Mouse (Mus musculus) midbrain, postnatal 0 days (tissue): ENCODE measurements around the gene A030003K21Rik. TPM values are rescaled to one million over a fixed set of nuclear protein-coding genes. Genes with fewer than 3 reads are reported as not detected.
"Not testable (repeated sequence)": the region's sequence is repeated elsewhere in the genome, so short reads cannot be mapped to it uniquely, and the experiment has no call there.

Experiments
- ATAC-seq: fragments of 200-750 bp; cut with Nextera tagmentation; 2 replicates; pipeline ENCODE4 v1.8.0; 2017; ENCODE audit warnings: moderate number of reproducible peaks, mild to moderate bottlenecking, moderate TSS enrichment, moderate library complexity; ENCODE audit not compliant: low FRiP score
- DNase-seq: peaks from one replicate; pipeline ENCODE4 v3.0.0-alpha.2; 2015; ENCODE audit warnings: low spot score
- H3K27ac ChIP-seq: fragments of 300-500 bp; sonication (generic); 2 replicates; pipeline ENCODE4 v1.5.1; 2014; ENCODE audit warnings: low read depth, mild to moderate bottlenecking, low read length, mixed read lengths
- H3K27me3 ChIP-seq: fragments of 300-500 bp; sonication (generic); 2 replicates; pipeline ENCODE4 v1.6.1; 2014; ENCODE audit warnings: low read length, control low read depth, mixed read lengths; ENCODE audit not compliant: insufficient read depth
- H3K36me3 ChIP-seq: fragments of 300-500 bp; sonication (generic); 2 replicates; pipeline ENCODE4 v1.6.1; 2014; ENCODE audit warnings: low read length, control low read depth, mixed read lengths; ENCODE audit not compliant: insufficient read depth
- H3K4me1 ChIP-seq: fragments of 300-500 bp; sonication (generic); 2 replicates; pipeline ENCODE4 v1.6.1; 2014; ENCODE audit warnings: mild to moderate bottlenecking, control low read depth, antibody characterized with exemption, low read length, mixed read lengths; ENCODE audit not compliant: insufficient read depth
- H3K4me2 ChIP-seq: fragments of 300-500 bp; sonication (generic); 2 replicates; pipeline ENCODE4 v1.6.1; 2014; ENCODE audit warnings: low read depth, mild to moderate bottlenecking, low read length, mixed read lengths; ENCODE audit not compliant: poor library complexity, severe bottlenecking
- H3K4me3 ChIP-seq: fragments of 300-500 bp; sonication (generic); 2 replicates; pipeline ENCODE4 v1.5.1; 2014; ENCODE audit warnings: low read depth, mild to moderate bottlenecking, low read length, moderate library complexity
- H3K9ac ChIP-seq: fragments of 300-500 bp; sonication (generic); replicated peaks from 2 replicates; pipeline ENCODE4 v1.6.1; 2014; ENCODE audit warnings: mild to moderate bottlenecking, low read length, moderate library complexity, mixed read lengths; ENCODE audit not compliant: poor library complexity, severe bottlenecking
- H3K9me3 ChIP-seq: fragments of 300-500 bp; sonication (generic); 2 replicates; pipeline ENCODE4 v1.6.1; 2016; ENCODE audit warnings: low read length, control low read depth
- CTCF ChIP-seq: IDR thresholded peaks from 2 replicates; pipeline ENCODE4 v1.5.1; 2016; ENCODE audit warnings: antibody characterized with exemption, mild to moderate bottlenecking
- WGBS: fragments of 180-500 bp; shearing (Covaris S2); extraction: QIAGEN DNeasy Blood & Tissue Kit; methylation state at CpG from one replicate; pipeline ENCODE4 v1.1.7; 2014; 5-methylcytosine and 5-hydroxymethylcytosine counted together
- polyA plus RNA-seq: library from polyadenylated mRNA; unstranded; fragments of >200 nt; fragmentation: Nextera tagmentation; extraction: Ambion mirVana; gene quantifications from 2 replicates; pipeline ENCODE4 v1.2.1, GENCODE M21; 2015
- total RNA-seq: library from RNA; depleted of rRNA; stranded (reverse); fragments of >200 nt; gene quantifications from 2 replicates; pipeline ENCODE4 v1.2.3, GENCODE M21; 2014

The A030003K21Rik gene
- total and polyA plus RNA-seq, 2 experiments from 2014 or later, result not detected

DNA sequence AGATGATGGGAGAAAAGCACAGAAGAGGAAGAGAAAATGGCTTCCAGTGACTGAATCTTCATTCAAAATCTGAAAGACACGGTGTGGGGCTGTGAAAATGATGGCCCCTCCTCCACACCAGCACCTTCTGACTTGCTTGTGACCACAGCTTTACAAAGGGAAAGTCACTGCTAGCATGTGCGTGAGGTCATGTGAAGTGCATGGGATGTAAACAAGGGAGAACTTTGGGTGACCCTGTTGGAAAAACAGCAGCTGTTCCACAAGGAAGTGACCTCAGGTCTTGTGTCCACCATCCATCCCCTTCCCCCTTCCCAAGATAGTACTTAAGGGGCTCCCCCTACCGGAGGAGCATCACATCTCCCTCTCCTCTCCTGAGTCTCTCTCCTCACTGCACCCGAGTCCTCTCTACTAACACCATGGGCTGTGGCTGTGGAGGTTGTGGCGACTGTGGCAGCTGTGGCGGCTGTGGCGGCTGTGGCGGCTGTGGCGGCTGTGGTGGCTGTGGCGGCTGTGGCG, 16.7 kb upstream of the A030003K21Rik start, which contains the start of gene Gm47955:
Gene Gm47955, plus strand, starts transcription at position 417 of the 516 bp plus-strand sequence.
- Histone ChIP-seq H3K36me3 (no peaks in the 10 kb centered on the region), H3K27me3 (no peaks in the 10 kb centered on the region), H3K9ac (no peak within 1 kb of the TSS), H3K4me3 (no peak within 1 kb of the TSS), H3K27ac (no peak within 1 kb of the TSS), H3K9me3 (no peaks in the 10 kb centered on the region), H3K4me1 (no peaks in the 10 kb centered on the region), H3K4me2 (no peak within 1 kb of the TSS)
- TF ChIP-seq CTCF, result no peak
- WGBS, result 94% methylated on average over 11 of the region's 11 CpGs
- ATAC-seq, result no peak
- no peak for DNase-seq

DNA sequence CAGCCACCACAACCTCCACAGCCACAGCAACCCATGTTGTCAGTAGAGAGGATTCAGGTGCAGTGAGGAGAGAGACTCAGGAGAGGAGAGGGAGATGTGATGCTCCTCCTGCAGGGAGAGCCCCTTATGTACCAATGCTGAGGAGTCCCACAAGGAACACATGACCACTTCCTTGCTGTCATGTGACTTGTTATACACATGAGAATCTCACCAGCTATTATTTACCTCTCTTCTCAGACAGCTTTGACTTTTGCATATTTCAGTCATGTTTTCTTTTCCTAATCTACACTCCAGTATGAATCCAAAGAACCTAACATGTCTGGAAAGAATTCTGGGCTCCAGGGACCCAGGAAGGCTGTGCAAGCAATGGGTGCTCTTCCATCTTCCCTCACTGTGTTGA, 12.7 kb upstream of the A030003K21Rik start, which contains the start of gene Gm7544:
Gene Gm7544, minus strand, starts transcription at position 101 of the 400 bp plus-strand sequence.
- not testable (repeated sequence) for H3K4me3 ChIP-seq, H3K27me3 ChIP-seq, H3K4me2 ChIP-seq, H3K36me3 ChIP-seq, H3K27ac ChIP-seq, ATAC-seq, DNase-seq, H3K9ac ChIP-seq, H3K4me1 ChIP-seq, H3K9me3 ChIP-seq

DNA sequence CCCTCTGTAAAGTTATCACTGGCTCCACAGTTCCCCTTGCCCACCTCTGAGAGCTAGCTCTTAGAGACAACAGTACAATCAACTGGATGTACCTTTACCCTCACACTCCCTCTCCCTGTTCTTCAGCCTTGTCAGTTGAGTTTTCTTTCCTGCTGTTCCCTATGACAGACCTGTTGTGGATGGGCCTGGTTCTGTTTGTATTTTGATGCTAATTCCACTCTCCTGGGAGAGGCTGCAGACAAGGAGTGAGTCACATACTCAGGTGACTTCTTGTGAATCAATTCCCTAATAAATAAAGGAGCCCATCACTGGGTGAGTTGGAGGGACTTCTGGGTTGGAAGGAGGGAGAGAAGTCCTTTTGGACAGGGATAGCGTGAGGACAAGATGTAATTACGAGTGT, 5.4 kb upstream of the A030003K21Rik start:
- no peak overlapping the region for H3K27ac ChIP-seq
- H3K9me3 ChIP-seq, result no peaks in the 10 kb centered on the region
- H3K4me2 ChIP-seq, result no peak overlapping the region
- H3K9ac ChIP-seq, result no peak overlapping the region
- ATAC-seq (no peak), DNase-seq (no peak)
- H3K4me1 ChIP-seq, result no peaks in the 10 kb centered on the region
- no peak for TF ChIP-seq CTCF
- H3K4me3 ChIP-seq, result no peak overlapping the region
- H3K27me3 ChIP-seq, result no peaks in the 10 kb centered on the region
- H3K36me3 ChIP-seq, result no peaks in the 10 kb centered on the region
- WGBS, result 91% methylated on average over 2 of the region's 2 CpGs

DNA sequence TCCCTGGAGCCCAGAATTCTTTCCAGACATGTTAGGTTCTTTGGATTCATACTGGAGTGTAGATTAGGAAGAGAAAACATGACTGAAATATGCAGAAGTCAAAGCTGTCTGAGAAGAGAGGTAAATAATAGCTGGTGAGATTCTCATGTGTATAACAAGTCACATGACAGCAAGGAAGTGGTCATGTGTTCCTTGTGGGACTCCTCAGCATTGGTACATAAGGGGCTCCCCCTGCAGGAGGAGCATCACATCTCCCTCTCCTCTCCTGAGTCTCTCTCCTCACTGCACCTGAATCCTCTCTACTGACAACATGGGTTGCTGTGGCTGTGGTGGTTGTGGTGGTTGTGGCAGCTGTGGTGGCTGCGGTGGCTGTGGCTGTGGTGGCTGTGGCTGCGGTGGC, 2.8 kb upstream of the A030003K21Rik start:
- not testable (repeated sequence) for H3K27me3 ChIP-seq, H3K36me3 ChIP-seq, H3K4me2 ChIP-seq, ATAC-seq, DNase-seq, H3K9me3 ChIP-seq, H3K4me3 ChIP-seq, H3K27ac ChIP-seq, H3K4me1 ChIP-seq, H3K9ac ChIP-seq
- 100% methylated on average over 2 of the region's 2 CpGs for WGBS

DNA sequence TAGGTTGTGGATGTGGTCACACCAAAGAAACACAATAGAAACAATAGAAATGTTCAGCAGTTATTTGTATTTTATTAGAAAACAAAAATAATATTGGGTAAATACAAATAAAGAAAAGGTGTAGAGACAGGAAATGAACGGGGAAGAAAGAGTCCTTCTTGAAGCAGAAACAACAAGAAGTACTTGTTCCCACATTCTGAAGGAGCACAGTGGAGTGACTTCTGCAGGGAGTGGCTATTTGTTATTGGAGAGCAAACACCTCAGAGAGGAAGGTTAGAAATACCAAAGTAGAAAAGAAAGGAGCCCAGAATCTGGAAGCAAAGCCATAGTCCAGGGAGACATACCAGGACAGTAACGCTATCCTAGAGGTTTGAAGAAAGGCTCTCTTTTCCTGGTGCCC, 683 bp downstream of the A030003K21Rik start:
- not testable (repeated sequence) for H3K9ac ChIP-seq, H3K4me2 ChIP-seq, DNase-seq, H3K36me3 ChIP-seq, ATAC-seq, H3K9me3 ChIP-seq, H3K27me3 ChIP-seq, H3K27ac ChIP-seq, H3K4me1 ChIP-seq, H3K4me3 ChIP-seq
- WGBS, result 88% methylated on average over 1 of the region's 2 CpGs

DNA sequence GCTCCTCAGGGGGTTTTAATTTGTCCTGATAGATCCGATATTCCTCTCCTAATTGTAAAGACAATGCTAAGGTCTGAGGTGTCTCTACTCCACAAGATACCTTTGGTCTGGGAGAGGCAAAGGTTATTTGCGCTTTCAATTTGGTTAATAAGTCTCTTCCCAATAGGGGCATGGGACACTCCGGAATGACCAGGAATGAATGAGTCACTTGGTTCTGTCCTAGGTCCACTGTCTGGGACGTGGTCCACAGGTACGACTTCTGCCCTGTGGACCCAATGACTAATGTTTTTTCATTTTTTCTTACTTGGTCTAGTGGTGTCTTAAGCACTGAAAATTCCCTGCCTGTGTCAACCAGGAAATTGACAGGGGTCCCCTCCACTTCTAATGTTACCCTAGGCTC, 4.5 kb downstream of the A030003K21Rik start:
- no peaks in the 10 kb centered on the region for H3K4me1 ChIP-seq
- no peaks in the 10 kb centered on the region for H3K27me3 ChIP-seq
- WGBS, result 96% methylated on average over 5 of the region's 5 CpGs
- no peak overlapping the region for H3K4me2 ChIP-seq
- H3K9me3 ChIP-seq, result no peaks in the 10 kb centered on the region
- DNase-seq (no peak), ATAC-seq (no peak)
- H3K27ac ChIP-seq, result no peak overlapping the region
- no peak overlapping the region for H3K9ac ChIP-seq
- no peak for TF ChIP-seq CTCF
- no peaks in the 10 kb centered on the region for H3K36me3 ChIP-seq
- no peak overlapping the region for H3K4me3 ChIP-seq

DNA sequence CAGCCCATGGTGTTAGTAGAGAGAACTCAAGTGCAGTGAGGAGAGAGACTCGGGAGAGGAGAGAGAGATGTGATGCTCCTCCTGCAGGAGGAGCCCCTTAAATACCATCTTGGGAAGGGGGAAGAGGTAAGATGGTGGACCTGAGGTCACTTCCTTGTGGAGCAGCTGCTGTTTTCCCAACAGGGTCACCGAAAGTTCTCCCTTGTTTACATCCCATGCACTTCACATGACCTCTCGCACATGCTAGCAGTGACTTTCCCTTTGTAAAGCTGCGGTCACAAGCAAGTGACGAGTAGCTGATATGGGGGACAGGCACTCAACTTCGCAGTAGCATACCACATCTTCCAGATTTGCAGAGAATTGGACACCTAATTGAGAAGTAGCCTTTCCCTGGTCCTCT, 11.9 kb downstream of the A030003K21Rik start, which contains the start of gene Gm6217:
Gene Gm6217, minus strand, starts transcription at position 74 of the 400 bp plus-strand sequence.
- not testable (repeated sequence) for H3K4me3 ChIP-seq, ATAC-seq, H3K9me3 ChIP-seq, H3K27me3 ChIP-seq, H3K4me2 ChIP-seq, H3K9ac ChIP-seq, DNase-seq, H3K36me3 ChIP-seq, H3K27ac ChIP-seq, H3K4me1 ChIP-seq
- WGBS, result no CpG with 5 or more reads among the region's 6 CpGs

DNA sequence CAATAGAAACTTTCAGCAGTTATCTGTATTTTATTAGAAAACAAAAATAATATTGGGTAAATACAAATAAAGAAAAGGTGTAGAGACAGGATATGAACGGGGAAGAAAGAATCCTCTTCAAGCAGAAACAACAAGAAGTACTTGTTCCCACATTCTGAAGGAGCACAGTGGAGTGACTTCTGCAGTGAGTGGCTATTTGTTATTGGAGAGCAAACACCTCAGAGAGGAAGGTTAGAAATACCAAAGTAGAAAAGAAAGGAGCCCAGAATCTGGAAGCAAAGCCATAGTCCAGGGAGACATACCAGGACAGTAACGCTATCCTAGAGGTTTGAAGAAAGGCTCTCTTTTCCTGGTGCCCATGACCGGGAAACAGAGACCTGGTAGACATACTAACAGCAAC, 12.6 kb downstream of the A030003K21Rik start:
- not testable (repeated sequence) for H3K9me3 ChIP-seq, DNase-seq, ATAC-seq, H3K36me3 ChIP-seq, H3K4me3 ChIP-seq, H3K27me3 ChIP-seq, H3K27ac ChIP-seq, H3K4me2 ChIP-seq, H3K4me1 ChIP-seq, H3K9ac ChIP-seq
- 89% methylated on average over 1 of the region's 3 CpGs for WGBS
